Mouse (Mus musculus) MEL (cell line): ENCODE results near the gene Atf7ip. TPM values are rescaled to one million over a fixed set of nuclear protein-coding genes. Genes with fewer than 3 reads are reported as not detected.

Experiments used
- DNase-seq: peaks from one replicate; pipeline ENCODE4 v3.0.0; 2011; ENCODE audit warnings: low read depth, low spot score
- H3K27ac ChIP-seq: 2 replicates; pipeline ENCODE4 v1.5.1; 2012; ENCODE audit warnings: low read depth, mild to moderate bottlenecking, control low read depth, low read length, moderate library complexity; ENCODE audit not compliant: control insufficient read depth
- H3K27me3 ChIP-seq, 2 experiments: fragments of 150-350 bp in 1 of 2; sonication (generic) in 1 of 2; 2 replicates each; pipeline ENCODE4 v1.6.1; 2012; ENCODE audit warnings: low read length in 2 of 2, mild to moderate bottlenecking in 2 of 2, improper control_type of control experiment in 1 of 2, moderate library complexity in 1 of 2; ENCODE audit not compliant: insufficient read depth in 2 of 2, control insufficient read depth in 1 of 2
- H3K36me3 ChIP-seq, 2 experiments: 2 replicates each; pipeline ENCODE4 v1.6.1; 2012 to 2014; ENCODE audit warnings: low read length in 2 of 2, improper control_type of control experiment in 1 of 2, inconsistent platforms in 1 of 2, mild to moderate bottlenecking in 1 of 2; ENCODE audit not compliant: insufficient read depth in 2 of 2, control insufficient read depth in 1 of 2
- H3K4me1 ChIP-seq, 2 experiments: fragments of 150-350 bp in 1 of 2; sonication (generic) in 1 of 2; 2 replicates each; pipeline ENCODE4 v1.6.1; 2012; ENCODE audit warnings: low read length in 2 of 2, improper control_type of control experiment in 1 of 2, mild to moderate bottlenecking in 1 of 2; ENCODE audit not compliant: insufficient read depth in 2 of 2, control insufficient read depth in 1 of 2
- H3K4me3 ChIP-seq, 2 experiments: fragments of 150-350 bp in 1 of 2; sonication (generic) in 1 of 2; 2 replicates each; pipeline ENCODE4 v1.5.1; 2012; ENCODE audit warnings: low read depth in 2 of 2, low read length in 2 of 2, mild to moderate bottlenecking in 2 of 2, moderate library complexity in 2 of 2, control low read depth in 1 of 2, improper control_type of control experiment in 1 of 2; ENCODE audit not compliant: control insufficient read depth in 1 of 2, insufficient read depth in 1 of 2
- H3K79me2 ChIP-seq: 2 replicates; pipeline ENCODE4 v1.6.1; 2012; ENCODE audit warnings: mild to moderate bottlenecking, low read length, moderate library complexity; ENCODE audit not compliant: control insufficient read depth, poor library complexity, insufficient read depth
- H3K9ac ChIP-seq: 2 replicates; pipeline ENCODE4 v1.6.1; 2012; ENCODE audit warnings: low read depth, mild to moderate bottlenecking, control low read depth, low read length, moderate library complexity; ENCODE audit not compliant: control insufficient read depth, poor library complexity, severe bottlenecking
- H3K9me3 ChIP-seq: fragments of 150-350 bp; sonication (generic); replicated peaks from 2 replicates; pipeline ENCODE4 v1.6.1; 2012; ENCODE audit warnings: mild to moderate bottlenecking, low read length, improper control_type of control experiment, moderate library complexity; ENCODE audit not compliant: insufficient read depth
- BHLHE40 ChIP-seq: IDR thresholded peaks from 2 replicates; pipeline ENCODE4 v1.6.1; 2012; ENCODE audit warnings: low read depth, mild to moderate bottlenecking, inconsistent platforms, low read length, improper control_type of control experiment, borderline replicate concordance
- CTCF ChIP-seq, 3 experiments: IDR thresholded peaks in 2 of 3; conservative IDR thresholded peaks in 1 of 3; 2 replicates each; pipeline ENCODE4 v1.5.1; 2011 to 2012; ENCODE audit warnings: low read length in 3 of 3, low read depth in 2 of 3, mild to moderate bottlenecking in 2 of 3, improper control_type of control experiment in 1 of 3, inconsistent platforms in 1 of 3, mixed read lengths in 1 of 3, moderate library complexity in 1 of 3; ENCODE audit not compliant: control insufficient read depth in 1 of 3, insufficient read depth in 1 of 3, poor library complexity in 1 of 3, severe bottlenecking in 1 of 3
- ELF1 ChIP-seq: IDR thresholded peaks from 2 replicates; pipeline ENCODE4 v1.6.1; 2014; ENCODE audit warnings: low read depth, mild to moderate bottlenecking, inconsistent platforms, low read length, improper control_type of control experiment, moderate library complexity
- GATA1 ChIP-seq: IDR thresholded peaks from 2 replicates; pipeline ENCODE4 v1.6.1; 2011; ENCODE audit warnings: low read depth, low read length, improper control_type of control experiment
- JUND ChIP-seq: IDR thresholded peaks from 2 replicates; pipeline ENCODE4 v1.6.1; 2011; ENCODE audit warnings: low read depth, mild to moderate bottlenecking, improper control_type of control experiment, low read length
- KAT2A ChIP-seq: conservative IDR thresholded peaks from 2 replicates; pipeline ENCODE4 v1.6.1; 2012; ENCODE audit warnings: low read depth, low read length, improper control_type of control experiment, inconsistent platforms
- MAFK ChIP-seq: IDR thresholded peaks from 2 replicates; pipeline ENCODE4 v1.6.1; 2011; ENCODE audit warnings: low read depth, mild to moderate bottlenecking, low read length, improper control_type of control experiment, borderline replicate concordance
- MAZ ChIP-seq: IDR thresholded peaks from 2 replicates; pipeline ENCODE4 v1.6.1; 2012; ENCODE audit warnings: low read depth, mild to moderate bottlenecking, inconsistent platforms, low read length, improper control_type of control experiment
- NELFE ChIP-seq: IDR thresholded peaks from 2 replicates; pipeline ENCODE4 v1.6.1; 2011; ENCODE audit warnings: low read depth, low read length, improper control_type of control experiment
- NRF1 ChIP-seq: IDR thresholded peaks from 2 replicates; pipeline ENCODE4 v1.6.1; 2014; ENCODE audit warnings: low read depth, mild to moderate bottlenecking, inconsistent platforms, low read length, improper control_type of control experiment, moderate library complexity; ENCODE audit not compliant: poor library complexity, insufficient read depth, severe bottlenecking
- SMC3 ChIP-seq: IDR thresholded peaks from 2 replicates; pipeline ENCODE4 v1.6.1; 2011; ENCODE audit warnings: low read depth, low read length, improper control_type of control experiment
- TAL1 ChIP-seq: IDR thresholded peaks from 2 replicates; pipeline ENCODE4 v1.6.1; 2012; ENCODE audit warnings: mild to moderate bottlenecking, inconsistent platforms, low read length, moderate library complexity, mixed read lengths
- TBP ChIP-seq: IDR thresholded peaks from 2 replicates; pipeline ENCODE4 v1.8.0; 2011; ENCODE audit warnings: low read depth, low read length, improper control_type of control experiment
- TCF12 ChIP-seq: IDR thresholded peaks from 2 replicates; pipeline ENCODE4 v1.6.1; 2014; ENCODE audit warnings: low read depth, mild to moderate bottlenecking, inconsistent platforms, low read length, improper control_type of control experiment, moderate library complexity
- USF2 ChIP-seq, 2 experiments: IDR thresholded peaks; 2 replicates each; pipeline ENCODE4 v1.6.1; 2011 to 2012; ENCODE audit warnings: improper control_type of control experiment in 2 of 2, low read length in 2 of 2, borderline replicate concordance in 1 of 2, inconsistent platforms in 1 of 2, low read depth in 1 of 2, mild to moderate bottlenecking in 1 of 2; ENCODE audit not compliant: insufficient read depth in 1 of 2
- ZKSCAN1 ChIP-seq: IDR thresholded peaks from 2 replicates; pipeline ENCODE4 v1.6.1; 2012; ENCODE audit warnings: low read depth, mild to moderate bottlenecking, inconsistent platforms, low read length, improper control_type of control experiment, moderate library complexity
- ZMIZ1 ChIP-seq: IDR thresholded peaks from 2 replicates; pipeline ENCODE4 v1.6.1; 2012; ENCODE audit warnings: low read depth, mild to moderate bottlenecking, inconsistent platforms, low read length, improper control_type of control experiment, moderate library complexity
- polyA plus RNA-seq, 2 experiments: library from polyadenylated mRNA; stranded (reverse) in 1 of 2; unstranded in 1 of 2; fragments of >175 nt in 1 of 2; fragments of >200 nt in 1 of 2; gene quantifications; 2 replicates each; pipeline versions ENCODE4 v1.2.1 to v1.2.4; 2012; ENCODE audit warnings: low replicate concordance in 2 of 2, low read depth in 1 of 2; ENCODE audit not compliant: insufficient read length in 2 of 2, insufficient read depth in 1 of 2, missing spikeins in 1 of 2
- total RNA-seq: library from RNA; depleted of rRNA; stranded (reverse); fragments of 300-350 nt; gene quantifications from 2 replicates; pipeline ENCODE4 v1.2.3, GENCODE M21; 2012

The Atf7ip gene
- total and polyA plus RNA-seq, 3 experiments = 7.3 to 56.1 (median 24.6) TPM

GRCm38 (mm10) chr6:136471601-136472000 is 34.4 kb upstream of the Atf7ip start:
- Histone ChIP-seq H3K4me3 (peak overlapping the region; percentile 0 to 54), H3K79me2 (no peaks in the 10 kb centered on the region; the same call in 1 of the 2 replicates), H3K4me1 (peaks cover 0 to 50% of the 10 kb centered on the region in 2 experiments; a peak in 2 of 4 replicates), H3K36me3 (peaks cover 0 to 40% of the 10 kb centered on the region in 2 experiments; a peak in 2 of 4 replicates), H3K27me3 (no peaks in the 10 kb centered on the region), H3K27ac (peak overlapping the region; percentile 100), H3K9me3 (no peaks in the 10 kb centered on the region), H3K9ac (peak overlapping the region; percentile 82)
- DNase-seq = peak; percentile 86
- TF ChIP-seq TBP = peak; percentile 86
- TF ChIP-seq JUND = no peak
- TF ChIP-seq MAZ = no peak
- peak; percentile 57 for TF ChIP-seq GATA1
- no peak for TF ChIP-seq NRF1
- TF ChIP-seq SMC3 = no peak

DNA sequence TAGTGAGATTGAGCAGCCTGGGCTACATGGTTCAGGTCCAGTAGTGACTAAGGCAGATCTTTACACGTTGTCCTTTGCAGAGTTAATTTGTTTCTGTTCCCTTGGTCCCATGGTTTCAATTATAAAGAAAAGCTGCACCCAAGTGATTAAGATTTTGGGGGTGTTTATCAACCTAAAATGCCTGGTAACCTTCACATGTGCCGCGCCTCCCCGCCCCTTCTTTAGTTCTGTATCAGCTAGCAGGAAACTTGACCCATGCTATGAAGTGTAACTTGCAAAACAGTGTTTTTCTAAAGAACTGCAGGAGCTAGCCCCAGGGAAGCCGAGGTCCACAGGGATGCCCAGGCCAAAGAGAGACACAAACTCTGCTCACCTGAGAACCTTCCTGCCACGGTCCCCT is 33.2 kb upstream of the Atf7ip start:
- H3K27me3 ChIP-seq = no peaks in the 10 kb centered on the region
- peak; percentile 88 for DNase-seq
- H3K9me3 ChIP-seq = no peaks in the 10 kb centered on the region
- peak overlapping the region; percentile 49 for H3K9ac ChIP-seq
- peak overlapping the region; percentile 100 for H3K27ac ChIP-seq
- H3K79me2 ChIP-seq = no peaks in the 10 kb centered on the region; the same call in 1 of the 2 replicates
- H3K36me3 ChIP-seq = peaks cover 0 to 30% of the 10 kb centered on the region in 2 experiments; a peak in 2 of 4 replicates
- peak; percentile 70 for TF ChIP-seq GATA1
- TF ChIP-seq TCF12 = no peak
- TF ChIP-seq NELFE = no peak
- no peak for TF ChIP-seq ZMIZ1
- peak; percentile 91 for TF ChIP-seq TAL1
- TF ChIP-seq, all 39 proteins: peak for 2
- peak overlapping the region; percentile 8 to 28 for H3K4me3 ChIP-seq
- peaks cover 0 to 41% of the 10 kb centered on the region in 2 experiments; a peak in 2 of 4 replicates for H3K4me1 ChIP-seq

DNA sequence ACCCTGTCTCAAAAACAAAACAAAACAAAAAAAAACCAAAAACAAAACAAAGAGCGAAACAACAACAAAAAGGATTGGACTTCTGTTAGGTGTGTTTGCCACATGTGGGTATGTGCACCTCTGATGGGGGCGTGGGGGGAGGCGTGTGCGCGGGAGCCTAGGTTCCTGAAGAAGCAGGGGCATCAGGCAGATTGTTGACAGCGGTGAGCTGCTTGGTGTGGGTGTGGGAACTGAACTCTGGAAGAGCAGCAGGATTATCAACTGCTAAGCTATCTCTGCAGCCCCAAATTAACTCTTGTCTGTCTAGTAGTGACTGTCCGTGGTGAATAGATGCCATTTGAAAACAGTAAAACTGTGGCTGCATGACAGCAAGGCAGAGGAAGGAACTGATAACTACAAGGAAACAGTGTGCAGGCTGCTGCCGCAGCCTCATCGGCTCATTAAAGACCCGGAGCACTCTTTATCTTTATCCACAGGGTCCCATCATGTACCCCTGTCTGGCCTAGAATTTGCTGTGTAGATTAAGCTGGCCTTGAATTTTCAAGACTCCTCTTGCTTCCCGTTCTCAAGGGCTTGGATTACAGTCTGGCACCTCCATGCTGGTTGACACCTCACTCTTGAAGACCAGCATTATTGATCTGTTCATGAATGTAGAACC is 32.4 kb upstream of the Atf7ip start:
- peak overlapping the region; percentile 88 for H3K27ac ChIP-seq
- peaks cover 0 to 27% of the 10 kb centered on the region in 2 experiments; a peak in 2 of 4 replicates for H3K36me3 ChIP-seq
- peak; percentile 78 for DNase-seq
- H3K4me1 ChIP-seq = peaks cover 0 to 40% of the 10 kb centered on the region in 2 experiments; a peak in 2 of 4 replicates
- H3K27me3 ChIP-seq = no peaks in the 10 kb centered on the region
- no peak for TF ChIP-seq USF2 (IDR thresholded peaks at IDR 0.05; ENCODE audit: borderline replicate concordance in 1 of 2, insufficient read depth in 1 of 2, low read depth in 1 of 2, low read length in 2 of 2)
- TF ChIP-seq ZKSCAN1 = no peak
- no peak for TF ChIP-seq ELF1
- TF ChIP-seq CTCF (IDR thresholded peaks at IDR 0.05 in 2 of 3, conservative IDR thresholded peaks at IDR 0.05 in 1 of 3; ENCODE audit: control insufficient read depth in 1 of 3, insufficient read depth in 1 of 3, low read depth in 2 of 3, low read length in 3 of 3, poor library complexity in 1 of 3, severe bottlenecking in 1 of 3) = no peak
- TF ChIP-seq TAL1 = peak; percentile 61
- no peak for TF ChIP-seq ZMIZ1
- TF ChIP-seq MAFK = no peak
- peak; percentile 79 for TF ChIP-seq GATA1
- no peak for TF ChIP-seq KAT2A
- no peak for TF ChIP-seq BHLHE40
- peak overlapping the region in 1 of 2 experiments; percentile 15; a peak in 1 of 4 replicates for H3K4me3 ChIP-seq
- peak overlapping the region; percentile 3; the same call in 1 of the 2 replicates for H3K9ac ChIP-seq
- no peaks in the 10 kb centered on the region; the same call in 1 of the 2 replicates for H3K79me2 ChIP-seq
- H3K9me3 ChIP-seq = no peaks in the 10 kb centered on the region
